Mouse (Mus musculus) lung, adult 18-20 months (tissue): ENCODE results near the gene Zswim4.

Experiments
- DNase-seq, 2 experiments: peaks; one replicate each; pipeline ENCODE4 v3.0.0; 2022; ENCODE audit warnings: mixed read lengths in 2 of 2

Gene Zswim4

GRCm38 (mm10) chr8:84223322-84224029 is 13.4 kb downstream of the Zswim4 start:
- no peak for DNase-seq

- DNase-seq = no peak
Measured at GRCm38 (mm10) chr8:84222566-84223165, 14.2 kb downstream of the Zswim4 start.

GRCm38 (mm10) chr8:84220105-84220504 is 16.8 kb downstream of the Zswim4 start:
- DNase-seq = no peak

- no peak for DNase-seq
Measured at GRCm38 (mm10) chr8:84218143-84218542, 18.7 kb downstream of the Zswim4 start.

- no peak for DNase-seq
Measured at GRCm38 (mm10) chr8:84217206-84217605, 19.6 kb downstream of the Zswim4 start.

- no peak for DNase-seq
Measured at GRCm38 (mm10) chr8:84213277-84213676, 23.6 kb downstream of the Zswim4 start.

GRCm38 (mm10) chr8:84211881-84212563 is 24.8 kb downstream of the Zswim4 start:
- DNase-seq = peak in 1 of 2 experiments; percentile 31

GRCm38 (mm10) chr8:84211202-84211601 is 25.7 kb downstream of the Zswim4 start:
- DNase-seq = no peak

- peak; percentile 68 to 76 for DNase-seq
Measured at GRCm38 (mm10) chr8:84210167-84210791, 26.6 kb downstream of the Zswim4 start.

- no peak for DNase-seq
Measured at GRCm38 (mm10) chr8:84208381-84209380, 28.2 kb downstream of the Zswim4 start.

- peak; percentile 85 for DNase-seq
Measured at GRCm38 (mm10) chr8:84207811-84208210, 29.0 kb downstream of the Zswim4 start.

GRCm38 (mm10) chr8:84206666-84207065 is 30.2 kb downstream of the Zswim4 start:
- no peak for DNase-seq

GRCm38 (mm10) chr8:84205073-84205472 is 31.8 kb downstream of the Zswim4 start:
- no peak for DNase-seq

- peak; percentile 87 to 90 for DNase-seq
Measured at GRCm38 (mm10) chr8:84203975-84204772, 32.7 kb downstream of the Zswim4 start.

- DNase-seq = peak; percentile 92 to 95
Measured at GRCm38 (mm10) chr8:84202938-84203917, 33.6 kb downstream of the Zswim4 start.

- peak; percentile 89 to 92 for DNase-seq
Measured at GRCm38 (mm10) chr8:84202466-84202865, 34.4 kb downstream of the Zswim4 start.

GRCm38 (mm10) chr8:84201545-84202245 is 35.2 kb downstream of the Zswim4 start:
- peak; percentile 88 to 91 for DNase-seq

GRCm38 (mm10) chr8:84200652-84201544 is 36.0 kb downstream of the Zswim4 start:
- DNase-seq = peak; percentile 88 to 91
